9 mouse cellular contexts compared by ENCODE assay signal in genomic region chr2:158305948-158306695, GRCm38 (mm10). TPM values are rescaled to one million over a fixed set of nuclear protein-coding genes. Genes with fewer than 3 reads are reported as not detected.
DNase-seq lines count a peak whose midpoint lies in the region; ATAC-seq lines count a peak whose summit lies in the region.
"Had no signal": no experiment of that assay in that cellular context is flagged by ENCODE, and none has a peak within 500 bp of the region (broad histone marks: within the 10 kb centered on the region; RNA-seq: fewer than 3 reads in every experiment).

Gene Lbp, plus strand, starts transcription at chr2:158306493.

- H3K4me1 ChIP-seq in brown adipose tissue, adult 24 weeks (ENCODE audit: control insufficient read depth, insufficient read depth, insufficient read length, low read length): peaks cover 8% of the 10 kb centered on the region; the same call in 1 of the 2 replicates
- peaks cover 20% of the 10 kb centered on the region for H3K4me1 ChIP-seq in kidney, embryonic 16.5 days (ENCODE audit: insufficient read depth, low read length)

- peak within 1 kb of the TSS; percentile 18; the same call in 1 of the 2 replicates for H3K27ac ChIP-seq in brown adipose tissue, adult 24 weeks (replicated peaks; ENCODE audit: low read depth, low read length)
- peak within 1 kb of the TSS; percentile 92 for H3K27ac ChIP-seq in kidney, embryonic 16.5 days (ENCODE audit: low read length)

- no peaks in the 10 kb centered on the region for H3K9me3 ChIP-seq in kidney, embryonic 16.5 days (ENCODE audit: low read length)

- ATAC-seq in kidney, embryonic 16.5 days (ENCODE audit: low FRiP score, low TSS enrichment): peak; percentile 94

- H3K4me3 ChIP-seq in brown adipose tissue, adult 24 weeks (ENCODE audit: insufficient read depth, low read depth, low read length): peak within 1 kb of the TSS; percentile 35
- peak within 1 kb of the TSS; percentile 39 for H3K4me3 ChIP-seq in kidney, embryonic 16.5 days (ENCODE audit: low read length)

- 16% methylated on average over 12 of the region's 13 CpGs for WGBS in kidney, embryonic 16.5 days

- no peaks in the 10 kb centered on the region for H3K27me3 ChIP-seq in kidney, embryonic 16.5 days (ENCODE audit: insufficient read depth, low read length)

- H3K36me3 ChIP-seq in kidney, embryonic 16.5 days (ENCODE audit: insufficient read depth, low read length): no peaks in the 10 kb centered on the region
- H3K36me3 ChIP-seq: G1E had no signal

- H3K4me2 ChIP-seq in kidney, embryonic 16.5 days (replicated peaks; ENCODE audit: low read depth, low read length): peak within 1 kb of the TSS; percentile 53

- peak within 1 kb of the TSS; percentile 63 for H3K9ac ChIP-seq in kidney, embryonic 16.5 days (replicated peaks; ENCODE audit: low read length)

- peak; percentile 75 for DNase-seq in 416B (ENCODE audit: low read depth)
- peak; percentile 41 for DNase-seq in heart, adult 8-10 months (ENCODE audit: low spot score)
- DNase-seq in lung, postnatal 25 days (ENCODE audit: low spot score): peak; percentile 84
- peak; percentile 18 for DNase-seq in urinary bladder, postnatal 25 days (ENCODE audit: low spot score)
- no peak for DNase-seq in cerebellum, postnatal 4 days (ENCODE audit: low spot score in 2 of 2)
- no peak for DNase-seq in layer of hippocampus, postnatal 10 days (ENCODE audit: low spot score in 2 of 2)

RNA-seq across cellular contexts. Expression of gene Lbp, which starts in this region (rescaled TPM):
- 5.8 and 6.6 TPM in 2 replicates for polyA plus RNA-seq in brown adipose tissue, adult 24 weeks (2012; ENCODE audit: insufficient read depth, insufficient read length, missing spikeins)
- total RNA-seq in heart, adult 8-10 months (2022): 1 to 10 TPM; 3.7 to 7.8 (median 5.6) TPM
- 31.0 and 34.5 TPM in 2 replicates for polyA plus RNA-seq in kidney, embryonic 16.5 days (2015; fragmentation: Nextera tagmentation; extraction: Ambion mirVana)
- total RNA-seq in layer of hippocampus, postnatal 10 days (2021): 1 to 10 TPM; 2.6 to 4.3 TPM
- total RNA-seq: G1E had no signal
- polyA plus RNA-seq: G1E had no signal

Comparison
In these comparisons a context has a peak if more than half of its experiments do, and no peak if none do; other contexts are left out.
1. DNase-seq: peak in 416B (single experiment), heart, adult 8-10 months (single experiment), lung, postnatal 25 days (single experiment) and urinary bladder, postnatal 25 days (single experiment); none in cerebellum, postnatal 4 days (0 of 2) and layer of hippocampus, postnatal 10 days (0 of 2).